In the genomic region with DNA sequence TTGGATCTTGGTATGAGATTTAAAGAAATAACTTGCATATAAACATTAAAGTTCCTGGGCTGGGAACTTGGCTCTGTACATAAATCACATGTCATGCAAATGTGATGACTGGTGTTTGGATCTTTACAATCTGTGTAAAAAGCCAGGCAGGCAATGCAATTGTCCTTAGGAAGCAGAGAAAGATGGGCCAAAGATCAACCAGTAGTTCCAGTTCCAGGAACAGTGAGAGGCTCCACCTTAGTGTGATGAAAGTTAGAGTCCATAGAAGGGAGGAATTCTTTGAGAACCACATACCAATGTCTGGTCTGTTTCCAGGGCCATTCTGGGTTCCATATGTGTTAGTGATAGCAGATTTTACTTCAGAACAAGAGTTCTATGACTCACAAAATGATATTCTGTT, we compare ENCODE assay signal across 27 mouse cellular contexts. TPM values are rescaled to one million over a fixed set of nuclear protein-coding genes. Genes with fewer than 3 reads are reported as not detected.
DNase-seq lines count a peak whose midpoint lies in the region; ATAC-seq and TF ChIP-seq lines count a peak whose summit lies in the region.
"Had no signal": no experiment of that assay in that cellular context is flagged by ENCODE, and none has a peak within 500 bp of the region (broad histone marks: within the 10 kb centered on the region; RNA-seq: fewer than 3 reads in every experiment).

No protein-coding gene starts in this region.

- no peaks in the 10 kb centered on the region for H3K9me3 ChIP-seq in intestine, postnatal 0 days (ENCODE audit: control insufficient read depth)
- H3K9me3 ChIP-seq in intestine, embryonic 16.5 days (ENCODE audit: control insufficient read depth, low read length) = no peaks in the 10 kb centered on the region
- H3K9me3 ChIP-seq in lung, embryonic 14.5 days (ENCODE audit: low read depth, low read length) = no peaks in the 10 kb centered on the region
- H3K9me3 ChIP-seq: embryonic facial prominence, embryonic 12.5 days; embryonic facial prominence, embryonic 15.5 days; forebrain, embryonic 13.5 days; forebrain, embryonic 15.5 days; G1E had no signal

- no peak for TF ChIP-seq CTCF in intestine, postnatal 0 days (IDR thresholded peaks at IDR 0.05; ENCODE audit: low read depth)
- TF ChIP-seq CTCF in lung, embryonic 14.5 days (IDR thresholded peaks at IDR 0.05; ENCODE audit: low read depth) = no peak

- no peak overlapping the region for H3K4me3 ChIP-seq in intestine, postnatal 0 days (ENCODE audit: low read depth, low read length)
- H3K4me3 ChIP-seq in intestine, embryonic 16.5 days (ENCODE audit: low read length) = no peak overlapping the region
- H3K4me3 ChIP-seq in lung, embryonic 14.5 days (ENCODE audit: low read depth, low read length) = no peak overlapping the region
- H3K4me3 ChIP-seq: embryonic facial prominence, embryonic 12.5 days; embryonic facial prominence, embryonic 15.5 days; erythroblast, embryonic 14.5 days; forebrain, embryonic 13.5 days; forebrain, embryonic 15.5 days had no signal

- 0 out of 2 replicates have a peak, but pooled peaks have one; percentile 22 for ATAC-seq in intestine, postnatal 0 days
- no peak for ATAC-seq in intestine, embryonic 16.5 days
- no peak for ATAC-seq in lung, embryonic 14.5 days (ENCODE audit: insufficient read depth)
- ATAC-seq: CD4-positive, CD25-positive, alpha-beta regulatory T cell, adult 4 months; forebrain, embryonic 13.5 days; forebrain, embryonic 15.5 days; forebrain, postnatal 0 days had no signal

- H3K27me3 ChIP-seq in intestine, postnatal 0 days (replicated peaks; ENCODE audit: control insufficient read depth, insufficient read depth, low read length) = no peaks in the 10 kb centered on the region
- no peaks in the 10 kb centered on the region for H3K27me3 ChIP-seq in intestine, embryonic 16.5 days (replicated peaks; ENCODE audit: control insufficient read depth, insufficient read depth, low read length)
- H3K27me3 ChIP-seq in lung, embryonic 14.5 days (ENCODE audit: insufficient read depth, low read length) = no peaks in the 10 kb centered on the region
- H3K27me3 ChIP-seq: CH12.LX; embryonic facial prominence, embryonic 12.5 days; embryonic facial prominence, embryonic 15.5 days; forebrain, embryonic 13.5 days; forebrain, embryonic 15.5 days had no signal

- no peak overlapping the region for H3K9ac ChIP-seq in intestine, postnatal 0 days (ENCODE audit: low read depth, low read length)
- H3K9ac ChIP-seq in intestine, embryonic 16.5 days (ENCODE audit: low read depth, low read length) = no peak overlapping the region
- H3K9ac ChIP-seq in lung, embryonic 14.5 days = no peak overlapping the region
- H3K9ac ChIP-seq: embryonic facial prominence, embryonic 12.5 days; embryonic facial prominence, embryonic 15.5 days; forebrain, embryonic 13.5 days; forebrain, embryonic 15.5 days; forebrain, postnatal 0 days had no signal

- H3K4me1 ChIP-seq in intestine, postnatal 0 days (replicated peaks; ENCODE audit: control insufficient read depth, insufficient read depth, low read length) = no peaks in the 10 kb centered on the region
- H3K4me1 ChIP-seq in intestine, embryonic 16.5 days (ENCODE audit: control insufficient read depth, insufficient read depth, low read length) = no peaks in the 10 kb centered on the region
- H3K4me1 ChIP-seq in lung, embryonic 14.5 days (ENCODE audit: insufficient read depth) = no peaks in the 10 kb centered on the region
- H3K4me1 ChIP-seq: embryonic facial prominence, embryonic 12.5 days; embryonic facial prominence, embryonic 15.5 days; forebrain, embryonic 13.5 days; forebrain, embryonic 15.5 days had no signal

- H3K4me2 ChIP-seq in intestine, postnatal 0 days (replicated peaks; ENCODE audit: low read depth) = no peak overlapping the region
- no peak overlapping the region for H3K4me2 ChIP-seq in intestine, embryonic 16.5 days (ENCODE audit: low read depth, low read length)
- no peak overlapping the region for H3K4me2 ChIP-seq in lung, embryonic 14.5 days
- H3K4me2 ChIP-seq: embryonic facial prominence, embryonic 12.5 days; embryonic facial prominence, embryonic 15.5 days; forebrain, embryonic 13.5 days; forebrain, embryonic 15.5 days had no signal

- peak; percentile 2 for DNase-seq in lung, embryonic 14.5 days
- DNase-seq in lung, adult 18-20 months = no peak
- DNase-seq in NIH3T3 (ENCODE audit: low read depth) = peak; percentile 2
- peak; percentile 2 for DNase-seq in fibroblast of lung, adult 2 months (ENCODE audit: low read depth)
- no peak for DNase-seq in kidney, adult 8-10 months
- DNase-seq in cerebellum, adult 11-12 months = no peak
- DNase-seq: adrenal gland, adult 8-10 months; adrenal gland, postnatal 14 days; adrenal gland, postnatal 36 days; B cell, adult 2 months; cerebellum, adult 18-20 months; cerebellum, adult 8-10 months; cerebellum, adult 9-11 months; cerebellum, postnatal 14 days; cerebellum, postnatal 36 days; embryo, embryonic 11 days; forebrain, postnatal 0 days had no signal

- H3K36me3 ChIP-seq in intestine, postnatal 0 days (ENCODE audit: control insufficient read depth, insufficient read depth) = no peaks in the 10 kb centered on the region
- H3K36me3 ChIP-seq in intestine, embryonic 16.5 days (ENCODE audit: control insufficient read depth, insufficient read depth, low read length) = no peaks in the 10 kb centered on the region
- no peaks in the 10 kb centered on the region for H3K36me3 ChIP-seq in lung, embryonic 14.5 days (ENCODE audit: insufficient read depth)
- H3K36me3 ChIP-seq: embryonic facial prominence, embryonic 12.5 days; embryonic facial prominence, embryonic 15.5 days; forebrain, embryonic 15.5 days; G1E had no signal

- H3K27ac ChIP-seq in intestine, postnatal 0 days (ENCODE audit: low read depth, low read length) = no peak overlapping the region
- no peak overlapping the region for H3K27ac ChIP-seq in intestine, embryonic 16.5 days (ENCODE audit: low read length)
- no peak overlapping the region for H3K27ac ChIP-seq in lung, embryonic 14.5 days (ENCODE audit: low read depth)
- H3K27ac ChIP-seq: embryonic facial prominence, embryonic 12.5 days; embryonic facial prominence, embryonic 15.5 days; forebrain, embryonic 13.5 days; forebrain, embryonic 15.5 days had no signal

RNA-seq across cellular contexts. Expression of a gene that starts 36.1 kb away (rescaled TPM):
- polyA plus RNA-seq in intestine, postnatal 0 days (2015; fragmentation: Nextera tagmentation; extraction: Ambion mirVana) = 13.7 and 13.8 TPM in 2 replicates
- polyA plus RNA-seq in intestine, embryonic 16.5 days (2015; fragmentation: Nextera tagmentation; extraction: Ambion mirVana) = 7.8 and 11.1 TPM in 2 replicates
- 13.5 and 15.8 TPM in 2 replicates for polyA plus RNA-seq in lung, embryonic 14.5 days (2014; fragmentation: Nextera tagmentation; extraction: Ambion mirVana)

Comparison
In these comparisons a context has a peak if more than half of its experiments do, and no peak if none do; other contexts are left out.
1. DNase-seq: peak in lung, embryonic 14.5 days (single experiment), NIH3T3 (single experiment) and fibroblast of lung, adult 2 months (single experiment); none in lung, adult 18-20 months (0 of 2), kidney, adult 8-10 months (0 of 2) and cerebellum, adult 11-12 months (single experiment).